Mouse (Mus musculus): ENCODE measurements around the gene Nlk. TPM values are rescaled to one million over a fixed set of nuclear protein-coding genes. Genes with fewer than 3 reads are reported as not detected.

Gene Nlk
- polyA plus RNA-seq, 1 experiment from 2014 or later: 11.6 TPM

GRCm38 (mm10) chr11:78726366-78726765, 29.2 kb upstream of the Nlk start:
- WGBS: 72% methylated on average over 3 of the region's 3 CpGs
- Histone ChIP-seq H3K36me3 (no peaks in the 10 kb centered on the region), H3K4me1 (replicated peaks) (no peaks in the 10 kb centered on the region), H3K4me2 (no peak overlapping the region), H3K27ac (no peak overlapping the region), H3K27me3 (no peaks in the 10 kb centered on the region), H3K4me3 (replicated peaks) (no peak overlapping the region), H3K9me3 (no peaks in the 10 kb centered on the region), H3K9ac (replicated peaks) (no peak overlapping the region)
- no peak for ATAC-seq (ENCODE audit: insufficient number of reproducible peaks, insufficient read depth, low FRiP score, low TSS enrichment, low read depth)

- H3K27me3 ChIP-seq: no peaks in the 10 kb centered on the region
- H3K36me3 ChIP-seq: no peaks in the 10 kb centered on the region
- no peaks in the 10 kb centered on the region for H3K4me1 ChIP-seq (replicated peaks)
- H3K4me2 ChIP-seq: no peak overlapping the region
- 82% methylated on average over 1 of the region's 1 CpGs for WGBS
- H3K9me3 ChIP-seq: no peaks in the 10 kb centered on the region
- no peak for ATAC-seq (ENCODE audit: insufficient number of reproducible peaks, insufficient read depth, low FRiP score, low TSS enrichment, low read depth)
- H3K27ac ChIP-seq: no peak overlapping the region
- H3K9ac ChIP-seq (replicated peaks): no peak overlapping the region
- H3K4me3 ChIP-seq (replicated peaks): no peak overlapping the region
Observed at GRCm38 (mm10) chr11:78724792-78725191, 27.6 kb upstream of the Nlk start.

GRCm38 (mm10) chr11:78721419-78721818, 24.2 kb upstream of the Nlk start:
- no peak overlapping the region for H3K9ac ChIP-seq (replicated peaks)
- no peak overlapping the region for H3K27ac ChIP-seq
- WGBS: 83% methylated on average over 2 of the region's 2 CpGs

GRCm38 (mm10) chr11:78717655-78718054, 20.5 kb upstream of the Nlk start:
- 31% methylated on average over 4 of the region's 4 CpGs for WGBS
- no peak for ATAC-seq (ENCODE audit: insufficient number of reproducible peaks, insufficient read depth, low FRiP score, low TSS enrichment, low read depth)
- no peaks in the 10 kb centered on the region for H3K4me1 ChIP-seq (replicated peaks)
- H3K9me3 ChIP-seq: no peaks in the 10 kb centered on the region
- H3K4me2 ChIP-seq: no peak overlapping the region
- no peak overlapping the region for H3K27ac ChIP-seq
- no peak overlapping the region for H3K4me3 ChIP-seq (replicated peaks)
- no peak overlapping the region for H3K9ac ChIP-seq (replicated peaks)
- no peaks in the 10 kb centered on the region for H3K27me3 ChIP-seq
- no peaks in the 10 kb centered on the region for H3K36me3 ChIP-seq

More at GRCm38 (mm10) chr11:78721419-78721818, 24.2 kb upstream of the Nlk start:
- no peaks in the 10 kb centered on the region for H3K27me3 ChIP-seq
- H3K4me1 ChIP-seq (replicated peaks): no peaks in the 10 kb centered on the region
- no peaks in the 10 kb centered on the region for H3K36me3 ChIP-seq
- H3K4me2 ChIP-seq: no peak overlapping the region
- H3K4me3 ChIP-seq (replicated peaks): no peak overlapping the region
- ATAC-seq (ENCODE audit: insufficient number of reproducible peaks, insufficient read depth, low FRiP score, low TSS enrichment, low read depth): no peak
- H3K9me3 ChIP-seq: no peaks in the 10 kb centered on the region

GRCm38 (mm10) chr11:78708642-78709041, 11.5 kb upstream of the Nlk start:
- Histone ChIP-seq H3K27me3 (no peaks in the 10 kb centered on the region), H3K4me3 (replicated peaks) (no peak overlapping the region), H3K27ac (no peak overlapping the region), H3K4me1 (replicated peaks) (no peaks in the 10 kb centered on the region), H3K9me3 (no peaks in the 10 kb centered on the region), H3K9ac (replicated peaks) (no peak overlapping the region), H3K36me3 (no peaks in the 10 kb centered on the region), H3K4me2 (no peak overlapping the region)
- WGBS: 67% methylated on average over 2 of the region's 2 CpGs
- no peak for ATAC-seq (ENCODE audit: insufficient number of reproducible peaks, insufficient read depth, low FRiP score, low TSS enrichment, low read depth)

GRCm38 (mm10) chr11:78706026-78706425, 8.9 kb upstream of the Nlk start:
- Histone ChIP-seq H3K27me3 (no peaks in the 10 kb centered on the region), H3K36me3 (no peaks in the 10 kb centered on the region), H3K4me3 (replicated peaks) (no peak overlapping the region), H3K27ac (no peak overlapping the region), H3K4me1 (replicated peaks) (no peaks in the 10 kb centered on the region), H3K4me2 (no peak overlapping the region), H3K9ac (replicated peaks) (no peak overlapping the region), H3K9me3 (no peaks in the 10 kb centered on the region)
- no peak for ATAC-seq (ENCODE audit: insufficient number of reproducible peaks, insufficient read depth, low FRiP score, low TSS enrichment, low read depth)

GRCm38 (mm10) chr11:78703085-78703484, 5.9 kb upstream of the Nlk start:
- no peaks in the 10 kb centered on the region for H3K9me3 ChIP-seq
- no peak overlapping the region for H3K4me3 ChIP-seq (replicated peaks)
- no peak overlapping the region for H3K4me2 ChIP-seq
- no peak for ATAC-seq (ENCODE audit: insufficient number of reproducible peaks, insufficient read depth, low FRiP score, low TSS enrichment, low read depth)
- no peak overlapping the region for H3K27ac ChIP-seq
- no peak overlapping the region for H3K9ac ChIP-seq (replicated peaks)
- H3K27me3 ChIP-seq: no peaks in the 10 kb centered on the region
- H3K36me3 ChIP-seq: no peaks in the 10 kb centered on the region
- 89% methylated on average over 5 of the region's 5 CpGs for WGBS
- no peaks in the 10 kb centered on the region for H3K4me1 ChIP-seq (replicated peaks)

- H3K4me1 ChIP-seq (replicated peaks): no peaks in the 10 kb centered on the region
- H3K27ac ChIP-seq: no peak overlapping the region
- no peak overlapping the region for H3K4me2 ChIP-seq
- H3K27me3 ChIP-seq: no peaks in the 10 kb centered on the region
- no peaks in the 10 kb centered on the region for H3K36me3 ChIP-seq
- 75% methylated on average over 3 of the region's 3 CpGs for WGBS
- no peaks in the 10 kb centered on the region for H3K9me3 ChIP-seq
- no peak overlapping the region for H3K4me3 ChIP-seq (replicated peaks)
- no peak for ATAC-seq (ENCODE audit: insufficient number of reproducible peaks, insufficient read depth, low FRiP score, low TSS enrichment, low read depth)
- H3K9ac ChIP-seq (replicated peaks): no peak overlapping the region
Observed at GRCm38 (mm10) chr11:78702319-78702718, 5.1 kb upstream of the Nlk start.

- no peaks in the 10 kb centered on the region for H3K9me3 ChIP-seq
- H3K4me1 ChIP-seq (replicated peaks): peaks cover 25% of the 10 kb centered on the region
- H3K36me3 ChIP-seq: peaks cover 8% of the 10 kb centered on the region; the same call in 1 of the 2 replicates
- peak overlapping the region; percentile 40 for H3K4me2 ChIP-seq
- 0 out of 2 replicates have a peak overlapping the region, but pooled peaks have one; percentile 59 for H3K27ac ChIP-seq
- WGBS: under 1% methylated on average over 12 of the region's 12 CpGs
- H3K27me3 ChIP-seq: no peaks in the 10 kb centered on the region
- ATAC-seq (ENCODE audit: insufficient number of reproducible peaks, insufficient read depth, low FRiP score, low TSS enrichment, low read depth): peak; percentile 83
- H3K9ac ChIP-seq (replicated peaks): no peak overlapping the region
- peak overlapping the region; percentile 83 for H3K4me3 ChIP-seq (replicated peaks)
Observed at GRCm38 (mm10) chr11:78697753-78698171, 589 bp upstream of the Nlk start.

GRCm38 (mm10) chr11:78694249-78694648, 2.9 kb downstream of the Nlk start:
- WGBS: 68% methylated on average over 3 of the region's 3 CpGs
- H3K4me1 ChIP-seq (replicated peaks): peaks cover 34% of the 10 kb centered on the region
- H3K4me2 ChIP-seq: peak overlapping the region; percentile 39
- no peak overlapping the region for H3K4me3 ChIP-seq (replicated peaks)
- ATAC-seq (ENCODE audit: insufficient number of reproducible peaks, insufficient read depth, low FRiP score, low TSS enrichment, low read depth): no peak
- no peak overlapping the region for H3K27ac ChIP-seq
- peaks cover 8% of the 10 kb centered on the region; the same call in 1 of the 2 replicates for H3K36me3 ChIP-seq
- H3K9ac ChIP-seq (replicated peaks): 0 out of 2 replicates have a peak overlapping the region, but pooled peaks have one; percentile 18
- H3K9me3 ChIP-seq: no peaks in the 10 kb centered on the region
- no peaks in the 10 kb centered on the region for H3K27me3 ChIP-seq

- H3K4me2 ChIP-seq: no peak overlapping the region
- ATAC-seq (ENCODE audit: insufficient number of reproducible peaks, insufficient read depth, low FRiP score, low TSS enrichment, low read depth): no peak
Observed at GRCm38 (mm10) chr11:78693307-78693706, 3.9 kb downstream of the Nlk start.

GRCm38 (mm10) chr11:78691201-78691600, 6.0 kb downstream of the Nlk start:
- ATAC-seq (ENCODE audit: insufficient number of reproducible peaks, insufficient read depth, low FRiP score, low TSS enrichment, low read depth): no peak
- Histone ChIP-seq H3K36me3 (peaks cover 8% of the 10 kb centered on the region; the same call in 1 of the 2 replicates), H3K4me2 (no peak overlapping the region), H3K4me1 (replicated peaks) (peaks cover 40% of the 10 kb centered on the region), H3K27ac (no peak overlapping the region), H3K4me3 (replicated peaks) (no peak overlapping the region), H3K9ac (replicated peaks) (no peak overlapping the region), H3K27me3 (no peaks in the 10 kb centered on the region), H3K9me3 (no peaks in the 10 kb centered on the region)
- WGBS: 92% methylated on average over 2 of the region's 2 CpGs

More at GRCm38 (mm10) chr11:78693307-78693706, 3.9 kb downstream of the Nlk start:
- Histone ChIP-seq H3K27me3 (no peaks in the 10 kb centered on the region), H3K27ac (no peak overlapping the region), H3K9ac (replicated peaks) (no peak overlapping the region), H3K4me3 (replicated peaks) (no peak overlapping the region), H3K4me1 (replicated peaks) (peaks cover 39% of the 10 kb centered on the region), H3K9me3 (no peaks in the 10 kb centered on the region), H3K36me3 (peaks cover 8% of the 10 kb centered on the region; the same call in 1 of the 2 replicates)
- 92% methylated on average over 8 of the region's 8 CpGs for WGBS

Measured in limb, embryonic 12.5 days (tissue).